Mouse (Mus musculus): ENCODE data around the gene Chrna1.

DNA sequence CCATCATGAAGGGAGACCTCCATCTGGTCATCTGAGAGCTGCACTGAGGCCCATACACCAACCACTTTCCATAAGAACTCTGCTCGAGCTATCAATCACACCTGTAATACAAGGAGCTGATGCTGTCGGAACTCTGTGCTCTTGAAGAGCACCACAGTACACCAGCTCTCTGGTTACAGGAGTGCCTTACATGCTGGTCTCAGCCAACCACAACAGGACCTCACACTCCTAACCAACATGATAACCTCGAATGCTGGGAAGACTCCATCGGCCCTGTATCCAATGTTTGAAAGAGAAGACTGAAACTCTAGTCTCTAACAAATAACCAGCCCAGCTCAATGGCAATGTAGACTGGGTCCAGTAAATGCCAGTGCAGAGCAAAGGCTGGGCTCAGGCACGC is 35.3 kb upstream of the Chrna1 start:
- no peak for TF ChIP-seq EP300 (IDR thresholded peaks at IDR 0.05; ENCODE audit: low read depth)
- no peak for TF ChIP-seq CTCF (IDR thresholded peaks at IDR 0.05; ENCODE audit: low read depth)
